Mouse (Mus musculus) embryonic fibroblast, embryonic 13.5 days (primary cell): ENCODE measurements at regions not wholly inside any gene's neighbourhood (a gene's known extent, or its start where the extent isn't known, plus 50 kb on each side); places are given as distances from the start of the nearest gene placed in this dataset.

Experiments used
- CTCF ChIP-seq: IDR thresholded peaks from 2 replicates; pipeline ENCODE4 v1.5.1; 2011; ENCODE audit warnings: mild to moderate bottlenecking, control low read depth, low read length, moderate library complexity, borderline replicate concordance; ENCODE audit not compliant: insufficient read depth
- POLR2A ChIP-seq: IDR thresholded peaks from 2 replicates; pipeline ENCODE4 v1.6.1; 2011; ENCODE audit warnings: low read depth, mild to moderate bottlenecking, control low read depth, low read length, moderate library complexity

DNA sequence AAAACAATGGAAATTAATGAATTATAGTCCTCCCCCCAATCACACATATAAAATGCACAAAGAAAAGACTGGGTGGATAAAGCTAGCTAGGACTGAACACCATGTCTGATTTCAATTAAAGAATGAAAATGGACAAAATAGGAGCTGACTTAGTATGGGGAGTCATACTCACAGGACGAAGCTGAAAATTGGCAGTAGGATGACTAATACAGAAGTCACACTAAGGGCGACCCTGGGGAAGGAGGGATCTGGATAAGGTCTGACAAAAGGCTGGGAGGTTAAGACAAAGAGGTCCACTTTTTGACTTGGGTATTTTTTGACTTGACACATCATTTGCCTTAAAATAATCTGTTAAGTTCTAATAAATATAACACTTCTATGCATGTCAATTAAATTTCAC is 170.2 kb upstream of the Rfx3 start:
- TF ChIP-seq CTCF (no peak), POLR2A (no peak)
